Mouse (Mus musculus): ENCODE results near the gene Ssr2.
"Not testable (repeated sequence)": the region's sequence is repeated elsewhere in the genome, so short reads cannot be mapped to it uniquely, and the experiment has no call there.

Gene Ssr2

GRCm38 (mm10) chr3:88563966-88564365 lies 11.7 kb upstream of the Ssr2 start:
- ATAC-seq (ENCODE audit: low TSS enrichment) = no peak

GRCm38 (mm10) chr3:88566116-88566515 lies 9.6 kb upstream of the Ssr2 start:
- no peak for ATAC-seq (ENCODE audit: low TSS enrichment)

GRCm38 (mm10) chr3:88566536-88567061 lies 9.1 kb upstream of the Ssr2 start:
- no peak for ATAC-seq (ENCODE audit: low TSS enrichment)

GRCm38 (mm10) chr3:88567892-88568291 lies 7.8 kb upstream of the Ssr2 start:
- ATAC-seq (ENCODE audit: low TSS enrichment) = no peak

GRCm38 (mm10) chr3:88568615-88569014 lies 7.1 kb upstream of the Ssr2 start:
- ATAC-seq (ENCODE audit: low TSS enrichment) = no peak

GRCm38 (mm10) chr3:88569093-88569492 lies 6.6 kb upstream of the Ssr2 start:
- no peak for ATAC-seq (ENCODE audit: low TSS enrichment)

GRCm38 (mm10) chr3:88569694-88570093 lies 6.0 kb upstream of the Ssr2 start:
- no peak for ATAC-seq (ENCODE audit: low TSS enrichment)

- ATAC-seq (ENCODE audit: low TSS enrichment) = no peak
These were observed 5.3 kb upstream of the Ssr2 start for GRCm38 (mm10) chr3:88570341-88570740.

GRCm38 (mm10) chr3:88571856-88572255 lies 3.8 kb upstream of the Ssr2 start:
- no peak for ATAC-seq (ENCODE audit: low TSS enrichment)

- no peak for ATAC-seq (ENCODE audit: low TSS enrichment)
These were observed 2.8 kb upstream of the Ssr2 start for GRCm38 (mm10) chr3:88572835-88573234.

GRCm38 (mm10) chr3:88573810-88574209 lies 1.9 kb upstream of the Ssr2 start:
- ATAC-seq (ENCODE audit: low TSS enrichment) = no peak

GRCm38 (mm10) chr3:88577846-88578245 lies 2.2 kb downstream of the Ssr2 start:
- ATAC-seq (ENCODE audit: low TSS enrichment) = not testable (repeated sequence)

- ATAC-seq (ENCODE audit: low TSS enrichment) = no peak
These were observed 3.1 kb downstream of the Ssr2 start for GRCm38 (mm10) chr3:88578498-88579424.

- ATAC-seq (ENCODE audit: low TSS enrichment) = peak; percentile 100
These were observed 3.9 kb downstream of the Ssr2 start for GRCm38 (mm10) chr3:88579454-88580117.

GRCm38 (mm10) chr3:88585769-88586168 lies 10.1 kb downstream of the Ssr2 start:
- ATAC-seq (ENCODE audit: low TSS enrichment) = no peak

GRCm38 (mm10) chr3:88586640-88587039 lies 11.0 kb downstream of the Ssr2 start:
- no peak for ATAC-seq (ENCODE audit: low TSS enrichment)

- no peak for ATAC-seq (ENCODE audit: low TSS enrichment)
These were observed 14.6 kb downstream of the Ssr2 start for GRCm38 (mm10) chr3:88590246-88590645.

GRCm38 (mm10) chr3:88591044-88591443 lies 15.4 kb downstream of the Ssr2 start:
- no peak for ATAC-seq (ENCODE audit: low TSS enrichment)

- peak; percentile 52; the same call in 1 of the 2 replicates for ATAC-seq (ENCODE audit: low TSS enrichment)
These were observed 16.5 kb downstream of the Ssr2 start for GRCm38 (mm10) chr3:88591950-88592731.

- no peak for ATAC-seq (ENCODE audit: low TSS enrichment)
These were observed 17.4 kb downstream of the Ssr2 start for GRCm38 (mm10) chr3:88592942-88593576.

GRCm38 (mm10) chr3:88593893-88594580 lies 18.4 kb downstream of the Ssr2 start:
- no peak for ATAC-seq (ENCODE audit: low TSS enrichment)

Data from frontal cortex, adult (tissue).